Comparison of ENCODE assay signal across 33 mouse cellular contexts in genomic region chr2:58488404-58488803, GRCm38 (mm10). TPM values are rescaled to one million over a fixed set of nuclear protein-coding genes. Genes with fewer than 3 reads are reported as not detected.
A peak's percentile ranks its signal among the peaks of the same experiment; 100 is the strongest.
DNase-seq lines count a peak whose midpoint lies in the region; ATAC-seq and TF ChIP-seq lines count a peak whose summit lies in the region.
"Had no signal": no experiment of that assay in that cellular context is flagged by ENCODE, and none has a peak within 500 bp of the region (broad histone marks: within the 10 kb centered on the region; RNA-seq: fewer than 3 reads in every experiment).

No protein-coding gene starts in this region.

- peak; percentile 96 for DNase-seq in heart, adult 11 months
- no peak for DNase-seq in heart, postnatal 14 days
- DNase-seq in lung, postnatal 0 days (ENCODE audit: low spot score), result no peak
- no peak for DNase-seq in lung, postnatal 25 days (ENCODE audit: low spot score)
- no peak for DNase-seq in kidney, postnatal 14 days
- no peak for DNase-seq in layer of hippocampus, postnatal 14 days (ENCODE audit: low spot score in 2 of 2)
- DNase-seq: adrenal gland, postnatal 14 days; cerebellum, adult 11 months; cerebellum, postnatal 36 days; kidney, postnatal 4 days; liver; lung, adult 2 months; lung, postnatal 14 days; right cerebral cortex, adult 18-20 months had no signal

- no peak overlapping the region for H3K4me3 ChIP-seq in lung, postnatal 0 days (ENCODE audit: low read depth, low read length)
- H3K4me3 ChIP-seq in heart, embryonic 16.5 days (ENCODE audit: low read length), result no peak overlapping the region
- H3K4me3 ChIP-seq: forebrain, embryonic 13.5 days; kidney, embryonic 15.5 days; midbrain, embryonic 10.5 days; myocyte; neural tube, embryonic 12.5 days had no signal

- TF ChIP-seq EP300 in lung, postnatal 0 days (IDR thresholded peaks at IDR 0.05), result no peak

- 0 out of 2 replicates have a peak overlapping the region, but pooled peaks have one; percentile 2 for H3K27ac ChIP-seq in lung, postnatal 0 days (ENCODE audit: low read length)
- peak overlapping the region; percentile 62 for H3K27ac ChIP-seq in heart, embryonic 16.5 days (ENCODE audit: low read length)
- H3K27ac ChIP-seq: forebrain, embryonic 13.5 days; kidney, embryonic 15.5 days; liver, embryonic 14.5 days; midbrain, embryonic 10.5 days; neural tube, embryonic 12.5 days had no signal

- no peak overlapping the region for H3K9ac ChIP-seq in lung, postnatal 0 days (replicated peaks; ENCODE audit: low read depth)
- H3K9ac ChIP-seq in heart, embryonic 16.5 days (ENCODE audit: low read length), result no peak overlapping the region
- H3K9ac ChIP-seq: forebrain, embryonic 13.5 days; kidney, embryonic 15.5 days; liver, embryonic 14.5 days; neural tube, embryonic 12.5 days had no signal

- H3K36me3 ChIP-seq in lung, postnatal 0 days (ENCODE audit: insufficient read depth, low read length), result no peaks in the 10 kb centered on the region
- H3K36me3 ChIP-seq in heart, embryonic 16.5 days (ENCODE audit: control insufficient read depth, insufficient read depth), result no peaks in the 10 kb centered on the region
- H3K36me3 ChIP-seq: kidney, embryonic 15.5 days; neural tube, embryonic 12.5 days had no signal

- H3K4me2 ChIP-seq in lung, postnatal 0 days (replicated peaks; ENCODE audit: low read depth, low read length), result no peak overlapping the region
- H3K4me2 ChIP-seq in heart, embryonic 16.5 days (ENCODE audit: low read depth, low read length), result peak overlapping the region; percentile 37
- H3K4me2 ChIP-seq: forebrain, embryonic 13.5 days; kidney, embryonic 15.5 days; neural tube, embryonic 12.5 days had no signal

- no peak for TF ChIP-seq CTCF in lung, postnatal 0 days (IDR thresholded peaks at IDR 0.05)

- H3K27me3 ChIP-seq in lung, postnatal 0 days (replicated peaks; ENCODE audit: insufficient read depth, low read length), result no peaks in the 10 kb centered on the region
- no peaks in the 10 kb centered on the region for H3K27me3 ChIP-seq in heart, embryonic 16.5 days (ENCODE audit: control insufficient read depth, insufficient read depth, low read length)
- H3K27me3 ChIP-seq: forebrain, embryonic 13.5 days; kidney, embryonic 15.5 days; neural tube, embryonic 12.5 days; Patski had no signal

- peaks cover 11% of the 10 kb centered on the region; the same call in 1 of the 2 replicates for H3K4me1 ChIP-seq in lung, postnatal 0 days (ENCODE audit: insufficient read depth, low read depth, low read length)
- H3K4me1 ChIP-seq in heart, embryonic 16.5 days (ENCODE audit: control insufficient read depth, insufficient read depth, low read length), result peaks cover 61% of the 10 kb centered on the region
- H3K4me1 ChIP-seq: neural tube, embryonic 12.5 days had no signal

- intact Hi-C loops in heart, postnatal 14 days (cut with DNase I), result no loop called here

- H3K9me3 ChIP-seq in lung, postnatal 0 days (ENCODE audit: low read length), result no peaks in the 10 kb centered on the region
- H3K9me3 ChIP-seq in heart, embryonic 16.5 days (replicated peaks; ENCODE audit: control insufficient read depth, low read length), result no peaks in the 10 kb centered on the region
- H3K9me3 ChIP-seq: forebrain, embryonic 13.5 days; kidney, embryonic 15.5 days; neural tube, embryonic 12.5 days had no signal

- 63% methylated on average over 8 of the region's 8 CpGs for WGBS in lung, postnatal 0 days
- 28% methylated on average over 8 of the region's 8 CpGs for WGBS in heart, embryonic 16.5 days

- ATAC-seq in lung, postnatal 0 days, result no peak
- peak; percentile 41 for ATAC-seq in heart, embryonic 16.5 days (replicated peaks; ENCODE audit: extremely low read depth, insufficient read depth, low FRiP score)
- ATAC-seq: forebrain, embryonic 13.5 days; hindbrain, embryonic 16.5 days; Patski had no signal

RNA-seq across cellular contexts. Expression of gene Gm17409, which starts 18.5 kb away (rescaled TPM):
- not detected for total RNA-seq in heart, postnatal 14 days (2021)
- polyA plus RNA-seq in lung, postnatal 0 days (2015; fragmentation: Nextera tagmentation; extraction: Ambion mirVana), result not detected in 2 replicates
- not detected in 2 replicates for polyA plus RNA-seq in heart, embryonic 16.5 days (2015; fragmentation: Nextera tagmentation; extraction: Ambion mirVana)
- total RNA-seq in layer of hippocampus, postnatal 14 days (2021), result not detected
- total RNA-seq: adrenal gland, postnatal 14 days; gastrocnemius, postnatal 36 days; hematopoietic stem cell, adult 5-6 weeks; layer of hippocampus, adult 8-10 months; left cerebral cortex, postnatal 10 days; megakaryocyte progenitor cell, adult 5-6 weeks; MEL; midbrain, postnatal 0 days had no signal
- polyA plus RNA-seq: embryonic facial prominence, embryonic 11.5 days; forebrain, embryonic 13.5 days; hindbrain, embryonic 16.5 days; intestine, embryonic 14.5 days; kidney, embryonic 15.5 days; limb, embryonic 11.5 days; liver, embryonic 14.5 days; lung, adult 2 months; midbrain, embryonic 10.5 days; midbrain, postnatal 0 days; myocyte; neural tube, embryonic 12.5 days; Patski had no signal
